Mouse (Mus musculus): ENCODE results near the gene Bbs2. TPM values are rescaled to one million over a fixed set of nuclear protein-coding genes. Genes with fewer than 3 reads are reported as not detected.
A peak's percentile ranks its signal among the peaks of the same experiment; 100 is the strongest.
"Not testable (repeated sequence)": the region's sequence is repeated elsewhere in the genome, so short reads cannot be mapped to it uniquely, and the experiment has no call there.

Gene Bbs2
- polyA plus RNA-seq (2012; rRNA removed), result 54.9 and 60.2 TPM in 2 replicates

- Histone ChIP-seq H3K4me3 (replicated peaks; ENCODE audit: insufficient read depth, low read depth, low read length) (peak within 1 kb of the TSS; percentile 64), H3K4me1 (ENCODE audit: control insufficient read depth, insufficient read depth, low read length) (no peaks in the 10 kb centered on the region), H3K27me3 (ENCODE audit: control insufficient read depth, insufficient read depth, low read length) (no peaks in the 10 kb centered on the region), H3K27ac (ENCODE audit: insufficient read depth, low read length) (peak within 1 kb of the TSS; percentile 78)
- TF ChIP-seq POLR2A (IDR thresholded peaks at IDR 0.05; ENCODE audit: borderline replicate concordance, insufficient read depth, low read length) (peak; percentile 99), CTCF (IDR thresholded peaks at IDR 0.05; ENCODE audit: borderline replicate concordance, insufficient read depth, low read depth, low read length) (no peak; the same call in 1 of the 2 replicates)
- peak; percentile 99 to 100 for DNase-seq
- under 1% methylated on average over 61 of the region's 61 CpGs for WGBS
Observed at GRCm38 (mm10) chr8:94098081-94098974, at the start of gene Bbs2. Gene Bbs2 (minus strand): TSS chr8:94098928.

GRCm38 (mm10) chr8:94148236-94148635 lies 49.5 kb upstream of the Bbs2 start:
- no peak for TF ChIP-seq CTCF (IDR thresholded peaks at IDR 0.05; ENCODE audit: borderline replicate concordance, insufficient read depth, low read depth, low read length)
- TF ChIP-seq POLR2A (IDR thresholded peaks at IDR 0.05; ENCODE audit: borderline replicate concordance, insufficient read depth, low read length), result no peak
- WGBS, result 31% methylated on average over 5 of the region's 5 CpGs
- no peak overlapping the region for H3K4me3 ChIP-seq (replicated peaks; ENCODE audit: insufficient read depth, low read depth, low read length)
- H3K27me3 ChIP-seq (ENCODE audit: control insufficient read depth, insufficient read depth, low read length), result no peaks in the 10 kb centered on the region
- H3K4me1 ChIP-seq (ENCODE audit: control insufficient read depth, insufficient read depth, low read length), result no peaks in the 10 kb centered on the region
- no peak for DNase-seq
- no peak overlapping the region for H3K27ac ChIP-seq (ENCODE audit: insufficient read depth, low read length)

GRCm38 (mm10) chr8:94140266-94140795 lies 41.6 kb upstream of the Bbs2 start:
- no peaks in the 10 kb centered on the region for H3K27me3 ChIP-seq (ENCODE audit: control insufficient read depth, insufficient read depth, low read length)
- H3K4me1 ChIP-seq (ENCODE audit: control insufficient read depth, insufficient read depth, low read length), result no peaks in the 10 kb centered on the region
- H3K27ac ChIP-seq (ENCODE audit: insufficient read depth, low read length), result no peak overlapping the region
- TF ChIP-seq CTCF (IDR thresholded peaks at IDR 0.05; ENCODE audit: borderline replicate concordance, insufficient read depth, low read depth, low read length), result no peak
- TF ChIP-seq POLR2A (IDR thresholded peaks at IDR 0.05; ENCODE audit: borderline replicate concordance, insufficient read depth, low read length), result no peak
- WGBS, result 55% methylated on average over 4 of the region's 4 CpGs
- DNase-seq, result no peak
- no peak overlapping the region for H3K4me3 ChIP-seq (replicated peaks; ENCODE audit: insufficient read depth, low read depth, low read length)

- WGBS, result 62% methylated on average over 6 of the region's 6 CpGs
- no peak for DNase-seq
- no peak for TF ChIP-seq POLR2A (IDR thresholded peaks at IDR 0.05; ENCODE audit: borderline replicate concordance, insufficient read depth, low read length)
- no peak for TF ChIP-seq CTCF (IDR thresholded peaks at IDR 0.05; ENCODE audit: borderline replicate concordance, insufficient read depth, low read depth, low read length)
- Histone ChIP-seq H3K4me1 (ENCODE audit: control insufficient read depth, insufficient read depth, low read length) (no peaks in the 10 kb centered on the region), H3K27ac (ENCODE audit: insufficient read depth, low read length) (no peak within 1 kb of the TSS), H3K4me3 (replicated peaks; ENCODE audit: insufficient read depth, low read depth, low read length) (no peak within 1 kb of the TSS), H3K27me3 (ENCODE audit: control insufficient read depth, insufficient read depth, low read length) (no peaks in the 10 kb centered on the region)
Observed at GRCm38 (mm10) chr8:94136933-94137332, 38.2 kb upstream of the Bbs2 start, which contains the start of gene Mt4. Gene Mt4 (plus strand): TSS chr8:94137197.

GRCm38 (mm10) chr8:94136192-94136591 lies 37.5 kb upstream of the Bbs2 start:
- 83% methylated on average over 7 of the region's 7 CpGs for WGBS
- no peaks in the 10 kb centered on the region for H3K27me3 ChIP-seq (ENCODE audit: control insufficient read depth, insufficient read depth, low read length)
- no peak for DNase-seq
- H3K4me1 ChIP-seq (ENCODE audit: control insufficient read depth, insufficient read depth, low read length), result no peaks in the 10 kb centered on the region
- no peak overlapping the region for H3K4me3 ChIP-seq (replicated peaks; ENCODE audit: insufficient read depth, low read depth, low read length)
- no peak for TF ChIP-seq POLR2A (IDR thresholded peaks at IDR 0.05; ENCODE audit: borderline replicate concordance, insufficient read depth, low read length)
- TF ChIP-seq CTCF (IDR thresholded peaks at IDR 0.05; ENCODE audit: borderline replicate concordance, insufficient read depth, low read depth, low read length), result no peak
- no peak overlapping the region for H3K27ac ChIP-seq (ENCODE audit: insufficient read depth, low read length)

GRCm38 (mm10) chr8:94135556-94135955 lies 36.8 kb upstream of the Bbs2 start:
- TF ChIP-seq CTCF (IDR thresholded peaks at IDR 0.05; ENCODE audit: borderline replicate concordance, insufficient read depth, low read depth, low read length) (no peak), POLR2A (IDR thresholded peaks at IDR 0.05; ENCODE audit: borderline replicate concordance, insufficient read depth, low read length) (no peak)
- Histone ChIP-seq H3K4me1 (ENCODE audit: control insufficient read depth, insufficient read depth, low read length) (no peaks in the 10 kb centered on the region), H3K27me3 (ENCODE audit: control insufficient read depth, insufficient read depth, low read length) (no peaks in the 10 kb centered on the region), H3K27ac (ENCODE audit: insufficient read depth, low read length) (no peak overlapping the region), H3K4me3 (replicated peaks; ENCODE audit: insufficient read depth, low read depth, low read length) (no peak overlapping the region)
- DNase-seq, result no peak
- 75% methylated on average over 6 of the region's 6 CpGs for WGBS

- not testable (repeated sequence) for H3K4me1 ChIP-seq (ENCODE audit: control insufficient read depth, insufficient read depth, low read length); DNase-seq; H3K27ac ChIP-seq (ENCODE audit: insufficient read depth, low read length); H3K4me3 ChIP-seq (replicated peaks; ENCODE audit: insufficient read depth, low read depth, low read length); H3K27me3 ChIP-seq (ENCODE audit: control insufficient read depth, insufficient read depth, low read length)
- WGBS, result 85% methylated on average over 3 of the region's 3 CpGs
Observed at GRCm38 (mm10) chr8:94134601-94135000, 35.9 kb upstream of the Bbs2 start.

- TF ChIP-seq CTCF (IDR thresholded peaks at IDR 0.05; ENCODE audit: borderline replicate concordance, insufficient read depth, low read depth, low read length), result no peak
- TF ChIP-seq POLR2A (IDR thresholded peaks at IDR 0.05; ENCODE audit: borderline replicate concordance, insufficient read depth, low read length), result no peak
- H3K27ac ChIP-seq (ENCODE audit: insufficient read depth, low read length), result no peak overlapping the region
- no peaks in the 10 kb centered on the region for H3K27me3 ChIP-seq (ENCODE audit: control insufficient read depth, insufficient read depth, low read length)
- no peaks in the 10 kb centered on the region for H3K4me1 ChIP-seq (ENCODE audit: control insufficient read depth, insufficient read depth, low read length)
- DNase-seq, result no peak
- H3K4me3 ChIP-seq (replicated peaks; ENCODE audit: insufficient read depth, low read depth, low read length), result no peak overlapping the region
- WGBS, result 80% methylated on average over 5 of the region's 5 CpGs
Observed at GRCm38 (mm10) chr8:94132096-94132495, 33.4 kb upstream of the Bbs2 start.
